Mouse (Mus musculus) neural tube, embryonic 15.5 days (tissue): ENCODE measurements around the gene Brat1. TPM values are rescaled to one million over a fixed set of nuclear protein-coding genes. Genes with fewer than 3 reads are reported as not detected.
A peak's percentile ranks its signal among the peaks of the same experiment; 100 is the strongest.

Experiments
- ATAC-seq: fragments of 200-750 bp; cut with Nextera tagmentation; 2 replicates; pipeline ENCODE4 v1.8.0; 2017; ENCODE audit warnings: mild to moderate bottlenecking, moderate TSS enrichment, moderate library complexity; ENCODE audit not compliant: low FRiP score
- H3K27ac ChIP-seq: fragments of 300-500 bp; sonication (generic); replicated peaks from 2 replicates; pipeline ENCODE4 v1.5.1; 2015; ENCODE audit warnings: mild to moderate bottlenecking, inconsistent platforms
- H3K27me3 ChIP-seq: fragments of 300-500 bp; sonication (generic); replicated peaks from 2 replicates; pipeline ENCODE4 v1.6.1; 2015; ENCODE audit warnings: inconsistent platforms
- H3K36me3 ChIP-seq: fragments of 300-500 bp; sonication (generic); 2 replicates; pipeline ENCODE4 v1.6.1; 2015; ENCODE audit warnings: inconsistent platforms
- H3K4me1 ChIP-seq: fragments of 300-500 bp; sonication (generic); 2 replicates; pipeline ENCODE4 v1.6.1; 2015; ENCODE audit warnings: inconsistent platforms
- H3K4me2 ChIP-seq: fragments of 300-500 bp; sonication (generic); 2 replicates; pipeline ENCODE4 v1.6.1; 2015; ENCODE audit warnings: inconsistent platforms, mild to moderate bottlenecking, moderate library complexity
- H3K4me3 ChIP-seq: fragments of 300-500 bp; sonication (generic); replicated peaks from 2 replicates; pipeline ENCODE4 v1.5.1; 2015; ENCODE audit warnings: mild to moderate bottlenecking, inconsistent platforms
- H3K9ac ChIP-seq: fragments of 300-500 bp; sonication (generic); replicated peaks from 2 replicates; pipeline ENCODE4 v1.6.1; 2015; ENCODE audit warnings: mild to moderate bottlenecking, inconsistent platforms
- H3K9me3 ChIP-seq: fragments of 300-500 bp; sonication (generic); replicated peaks from 2 replicates; pipeline ENCODE4 v1.6.1; 2016; ENCODE audit warnings: inconsistent platforms
- WGBS: fragments of 180-500 bp; shearing (Covaris S2); methylation state at CpG from one replicate; pipeline ENCODE4 v1.1.7; 2015; ENCODE audit warnings: mixed read lengths; 5-methylcytosine and 5-hydroxymethylcytosine counted together
- polyA plus RNA-seq: library from polyadenylated mRNA; unstranded; fragments of >200 nt; fragmentation: Nextera tagmentation; extraction: Ambion mirVana; gene quantifications from 2 replicates; pipeline ENCODE4 v1.2.1, GENCODE M21; 2015

Gene Brat1
- polyA plus RNA-seq, 1 experiment from 2014 or later = 25.9 TPM

- Histone ChIP-seq H3K4me1 (peaks cover 13% of the 10 kb centered on the region), H3K36me3 (peaks cover 10% of the 10 kb centered on the region; the same call in 1 of the 2 replicates), H3K9me3 (no peaks in the 10 kb centered on the region; the same call in 1 of the 2 replicates), H3K27ac (no peak overlapping the region), H3K27me3 (no peaks in the 10 kb centered on the region), H3K4me3 (no peak overlapping the region), H3K4me2 (no peak overlapping the region), H3K9ac (no peak overlapping the region)
- WGBS = 0% methylated on average over 1 of the region's 2 CpGs
- ATAC-seq = no peak
Measured at GRCm38 (mm10) chr5:140750925-140751324, 46.1 kb downstream of the Brat1 start.

- WGBS = 95% methylated on average over 15 of the region's 15 CpGs
Measured at GRCm38 (mm10) chr5:140752041-140752440, 47.2 kb downstream of the Brat1 start.

GRCm38 (mm10) chr5:140752639-140753038, 47.8 kb downstream of the Brat1 start:
- no peak overlapping the region for H3K4me2 ChIP-seq
- H3K9ac ChIP-seq = no peak overlapping the region
- peaks cover 17% of the 10 kb centered on the region for H3K36me3 ChIP-seq
- H3K4me3 ChIP-seq = no peak overlapping the region
- H3K9me3 ChIP-seq = no peaks in the 10 kb centered on the region; the same call in 1 of the 2 replicates
- H3K27ac ChIP-seq = no peak overlapping the region
- 89% methylated on average over 3 of the region's 3 CpGs for WGBS
- H3K4me1 ChIP-seq = peaks cover 13% of the 10 kb centered on the region
- no peaks in the 10 kb centered on the region for H3K27me3 ChIP-seq
- no peak for ATAC-seq

More at GRCm38 (mm10) chr5:140752041-140752440, 47.2 kb downstream of the Brat1 start:
- Histone ChIP-seq H3K4me3 (no peak overlapping the region), H3K9me3 (no peaks in the 10 kb centered on the region; the same call in 1 of the 2 replicates), H3K27me3 (no peaks in the 10 kb centered on the region), H3K4me2 (no peak overlapping the region), H3K9ac (no peak overlapping the region), H3K4me1 (peaks cover 13% of the 10 kb centered on the region), H3K36me3 (peaks cover 12% of the 10 kb centered on the region; the same call in 1 of the 2 replicates), H3K27ac (no peak overlapping the region)
- no peak for ATAC-seq

- WGBS = 46% methylated on average over 5 of the region's 5 CpGs
- no peak for ATAC-seq
- no peaks in the 10 kb centered on the region for H3K27me3 ChIP-seq
- peaks cover 13% of the 10 kb centered on the region for H3K4me1 ChIP-seq
- peaks cover 17% of the 10 kb centered on the region for H3K36me3 ChIP-seq
- H3K9me3 ChIP-seq = no peaks in the 10 kb centered on the region; the same call in 1 of the 2 replicates
- no peak overlapping the region for H3K27ac ChIP-seq
- H3K9ac ChIP-seq = no peak overlapping the region
- H3K4me2 ChIP-seq = no peak overlapping the region
- H3K4me3 ChIP-seq = no peak overlapping the region
Measured at GRCm38 (mm10) chr5:140753223-140753622, 48.4 kb downstream of the Brat1 start.

- H3K4me3 ChIP-seq = no peak overlapping the region
- no peak overlapping the region for H3K9ac ChIP-seq
- H3K9me3 ChIP-seq = no peaks in the 10 kb centered on the region
- H3K27me3 ChIP-seq = no peaks in the 10 kb centered on the region
- no peaks in the 10 kb centered on the region for H3K4me1 ChIP-seq
- peaks cover 49% of the 10 kb centered on the region for H3K36me3 ChIP-seq
- H3K4me2 ChIP-seq = no peak overlapping the region
- WGBS = 84% methylated on average over 8 of the region's 8 CpGs
- no peak overlapping the region for H3K27ac ChIP-seq
- ATAC-seq = no peak
Measured at GRCm38 (mm10) chr5:140758864-140759263, 54.1 kb downstream of the Brat1 start.

- ATAC-seq = no peak
- Histone ChIP-seq H3K9me3 (no peaks in the 10 kb centered on the region), H3K4me2 (no peak overlapping the region), H3K27me3 (no peaks in the 10 kb centered on the region), H3K9ac (no peak overlapping the region), H3K27ac (no peak overlapping the region), H3K4me3 (no peak overlapping the region), H3K4me1 (peaks cover under 1% of the 10 kb centered on the region; the same call in 1 of the 2 replicates), H3K36me3 (peaks cover 36% of the 10 kb centered on the region)
- 78% methylated on average over 4 of the region's 4 CpGs for WGBS
Measured at GRCm38 (mm10) chr5:140762540-140762939, 57.7 kb downstream of the Brat1 start.

GRCm38 (mm10) chr5:140764921-140765613, 60.3 kb downstream of the Brat1 start:
- H3K4me1 ChIP-seq = peaks cover 24% of the 10 kb centered on the region
- no peaks in the 10 kb centered on the region for H3K9me3 ChIP-seq
- peaks cover 19% of the 10 kb centered on the region for H3K36me3 ChIP-seq
- ATAC-seq = no peak
- no peak overlapping the region for H3K9ac ChIP-seq
- no peaks in the 10 kb centered on the region for H3K27me3 ChIP-seq
- no peak overlapping the region for H3K4me3 ChIP-seq
- H3K4me2 ChIP-seq = no peak overlapping the region
- H3K27ac ChIP-seq = 0 out of 2 replicates have a peak overlapping the region, but pooled peaks have one; percentile 19
- WGBS = 82% methylated on average over 6 of the region's 6 CpGs

- no peak for ATAC-seq
- Histone ChIP-seq H3K4me2 (no peak overlapping the region), H3K4me3 (no peak overlapping the region), H3K9ac (no peak overlapping the region), H3K27me3 (no peaks in the 10 kb centered on the region), H3K9me3 (no peaks in the 10 kb centered on the region), H3K4me1 (peaks cover 31% of the 10 kb centered on the region), H3K36me3 (0 out of 2 replicates have a peak, but pooled peaks cover 5% of the 10 kb centered on the region), H3K27ac (no peak overlapping the region)
- WGBS = 95% methylated on average over 4 of the region's 4 CpGs
Measured at GRCm38 (mm10) chr5:140766566-140766965, 61.8 kb downstream of the Brat1 start.

GRCm38 (mm10) chr5:140767704-140768141, 62.9 kb downstream of the Brat1 start:
- no peaks in the 10 kb centered on the region for H3K27me3 ChIP-seq
- 5% methylated on average over 9 of the region's 9 CpGs for whole genome bisulfite sequencing
- H3K9me3 ChIP-seq = no peaks in the 10 kb centered on the region
- peaks cover 43% of the 10 kb centered on the region for H3K4me1 ChIP-seq
- no peak; the same call in 1 of the 2 replicates for ATAC-seq
- H3K36me3 ChIP-seq = no peaks in the 10 kb centered on the region
- H3K9ac ChIP-seq = 0 out of 2 replicates have a peak overlapping the region, but pooled peaks have one; percentile 3
- H3K4me2 ChIP-seq = no peak overlapping the region
- H3K4me3 ChIP-seq = no peak overlapping the region
- peak overlapping the region; percentile 82 for H3K27ac ChIP-seq

- Histone ChIP-seq H3K27ac (peak overlapping the region; percentile 82), H3K36me3 (no peaks in the 10 kb centered on the region), H3K9me3 (no peaks in the 10 kb centered on the region), H3K4me2 (no peak overlapping the region), H3K4me3 (no peak overlapping the region), H3K9ac (no peak overlapping the region), H3K4me1 (peaks cover 43% of the 10 kb centered on the region), H3K27me3 (no peaks in the 10 kb centered on the region)
- ATAC-seq = 0 out of 2 replicates have a peak, but pooled peaks have one; percentile 19
- WGBS = 67% methylated on average over 5 of the region's 5 CpGs
Measured at GRCm38 (mm10) chr5:140768333-140768732, 63.5 kb downstream of the Brat1 start.
